Mouse (Mus musculus): Measurements from ENCODE around the gene Meaf6.

DNA sequence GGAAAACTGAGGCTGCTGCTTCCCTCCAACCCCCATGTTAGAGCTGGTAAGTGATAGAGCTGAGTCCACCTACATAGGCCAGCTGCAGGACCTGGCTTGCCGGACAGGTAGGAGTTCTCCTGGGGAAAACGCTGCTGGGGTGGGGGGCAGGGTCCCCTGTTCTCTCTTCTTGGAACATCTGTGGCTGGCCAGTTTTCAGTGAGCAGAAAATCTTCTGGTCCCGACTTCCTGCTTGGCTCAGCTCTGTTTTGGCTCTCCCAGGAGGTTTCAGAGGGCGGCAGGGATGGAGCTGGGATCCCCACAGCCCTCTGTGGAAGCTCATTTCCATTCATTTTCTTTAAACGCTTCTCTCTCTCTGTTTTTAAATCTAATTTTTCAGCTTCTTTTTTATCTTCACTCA lies 64.5 kb downstream of the Meaf6 start:
- TF ChIP-seq CTCF (IDR thresholded peaks at IDR 0.05; ENCODE audit: insufficient read depth, low read length) (no peak), POLR2A (IDR thresholded peaks at IDR 0.05; ENCODE audit: borderline replicate concordance, extremely low read depth, low read depth, low read length) (no peak)
